Mouse (Mus musculus) effector memory CD4-positive, alpha-beta T cell, adult 5 months (primary cell): ENCODE results near the gene Srpk1. TPM values are rescaled to one million over a fixed set of nuclear protein-coding genes. Genes with fewer than 3 reads are reported as not detected.

Experiments
- polyA plus RNA-seq: library from polyadenylated mRNA; unstranded; fragments of 100-300 nt; shearing (Covaris generic); gene quantifications from one replicate; pipeline ENCODE4 v1.2.1, GENCODE M21; 2017

Srpk1 gene
- 255 TPM for polyA plus RNA-seq

GRCm38 (mm10) chr17:28622300-28622759 lies at the start of gene Srpk1:
Srpk1 (minus strand) TSS chr17:28622709.

GRCm38 (mm10) chr17:28575244-28576125 lies 47.0 kb downstream of the Srpk1 start, which contains the start of gene Lhfpl5:
Lhfpl5 (plus strand) TSS chr17:28575641.

GRCm38 (mm10) chr17:28560598-28560997 lies 61.9 kb downstream of the Srpk1 start, which contains the start of gene Clps:
Clps (minus strand) TSS chr17:28560766.

GRCm38 (mm10) chr17:28549111-28549510 lies 73.4 kb downstream of the Srpk1 start, which contains the start of gene Clpsl2:
Clpsl2 (plus strand) TSS chr17:28549411.

Other genes with a start within 250 kb of the Srpk1 start
- gene Fkbp5, start 105.2 kb downstream of the Srpk1 start, polyA plus RNA-seq, result 84.8 TPM
- gene Armc12, start 91.9 kb downstream of the Srpk1 start, polyA plus RNA-seq, result not detected
- not detected for gene Clpsl2, start 73.3 kb downstream of the Srpk1 start, polyA plus RNA-seq
- gene Clps, start 61.9 kb downstream of the Srpk1 start, polyA plus RNA-seq, result not detected
- 0.26 TPM for gene Lhfpl5, start 47.1 kb downstream of the Srpk1 start, polyA plus RNA-seq
- not detected for gene Slc26a8, start 67.5 kb upstream of the Srpk1 start, polyA plus RNA-seq
- 123 TPM for gene Mapk14, start 68.6 kb upstream of the Srpk1 start, polyA plus RNA-seq
- gene AC170998.1, start 103.4 kb upstream of the Srpk1 start, polyA plus RNA-seq, result 7.7 TPM
- not detected for gene Mapk13, start 146.6 kb upstream of the Srpk1 start, polyA plus RNA-seq
- gene Brpf3, start 178.4 kb upstream of the Srpk1 start, polyA plus RNA-seq, result 14.8 TPM
- gene Pnpla1, start 235.7 kb upstream of the Srpk1 start, polyA plus RNA-seq, result not detected